Mouse (Mus musculus) neural tube, embryonic 15.5 days (tissue): ENCODE results near the gene C1qtnf9. TPM values are rescaled to one million over a fixed set of nuclear protein-coding genes. Genes with fewer than 3 reads are reported as not detected.

Experiments
- ATAC-seq: fragments of 200-750 bp; cut with Nextera tagmentation; 2 replicates; pipeline ENCODE4 v1.8.0; 2017; ENCODE audit warnings: mild to moderate bottlenecking, moderate TSS enrichment, moderate library complexity; ENCODE audit not compliant: low FRiP score
- H3K27ac ChIP-seq: fragments of 300-500 bp; sonication (generic); replicated peaks from 2 replicates; pipeline ENCODE4 v1.5.1; 2015; ENCODE audit warnings: mild to moderate bottlenecking, inconsistent platforms
- H3K27me3 ChIP-seq: fragments of 300-500 bp; sonication (generic); replicated peaks from 2 replicates; pipeline ENCODE4 v1.6.1; 2015; ENCODE audit warnings: inconsistent platforms
- H3K36me3 ChIP-seq: fragments of 300-500 bp; sonication (generic); 2 replicates; pipeline ENCODE4 v1.6.1; 2015; ENCODE audit warnings: inconsistent platforms
- H3K4me1 ChIP-seq: fragments of 300-500 bp; sonication (generic); 2 replicates; pipeline ENCODE4 v1.6.1; 2015; ENCODE audit warnings: inconsistent platforms
- H3K4me2 ChIP-seq: fragments of 300-500 bp; sonication (generic); 2 replicates; pipeline ENCODE4 v1.6.1; 2015; ENCODE audit warnings: inconsistent platforms, mild to moderate bottlenecking, moderate library complexity
- H3K4me3 ChIP-seq: fragments of 300-500 bp; sonication (generic); replicated peaks from 2 replicates; pipeline ENCODE4 v1.5.1; 2015; ENCODE audit warnings: mild to moderate bottlenecking, inconsistent platforms
- H3K9ac ChIP-seq: fragments of 300-500 bp; sonication (generic); replicated peaks from 2 replicates; pipeline ENCODE4 v1.6.1; 2015; ENCODE audit warnings: mild to moderate bottlenecking, inconsistent platforms
- H3K9me3 ChIP-seq: fragments of 300-500 bp; sonication (generic); replicated peaks from 2 replicates; pipeline ENCODE4 v1.6.1; 2016; ENCODE audit warnings: inconsistent platforms
- WGBS: fragments of 180-500 bp; shearing (Covaris S2); methylation state at CpG from one replicate; pipeline ENCODE4 v1.1.7; 2015; ENCODE audit warnings: mixed read lengths; 5-methylcytosine and 5-hydroxymethylcytosine counted together
- polyA plus RNA-seq: library from polyadenylated mRNA; unstranded; fragments of >200 nt; fragmentation: Nextera tagmentation; extraction: Ambion mirVana; gene quantifications from 2 replicates; pipeline ENCODE4 v1.2.1, GENCODE M21; 2015

The C1qtnf9 gene
- 0.49 and 0.55 TPM in 2 replicates for polyA plus RNA-seq

GRCm38 (mm10) chr14:60767884-60768283, at the start of gene C1qtnf9:
Gene C1qtnf9, plus strand, starts transcription at chr14:60768134.
- Histone ChIP-seq H3K4me3 (no peak within 1 kb of the TSS), H3K9ac (no peak within 1 kb of the TSS), H3K4me1 (peaks cover 6% of the 10 kb centered on the region; the same call in 1 of the 2 replicates), H3K4me2 (no peak within 1 kb of the TSS), H3K36me3 (no peaks in the 10 kb centered on the region), H3K27me3 (no peaks in the 10 kb centered on the region), H3K9me3 (no peaks in the 10 kb centered on the region), H3K27ac (no peak within 1 kb of the TSS)
- WGBS: 83% methylated on average over 4 of the region's 4 CpGs
- ATAC-seq: no peak

GRCm38 (mm10) chr14:60721304-60721703, 46.6 kb upstream of the C1qtnf9 start:
- no peak overlapping the region for H3K9ac ChIP-seq
- 63% methylated on average over 8 of the region's 8 CpGs for WGBS

GRCm38 (mm10) chr14:60721938-60722337, 46.0 kb upstream of the C1qtnf9 start:
- Histone ChIP-seq H3K4me3 (no peak overlapping the region), H3K9me3 (no peaks in the 10 kb centered on the region), H3K4me2 (no peak overlapping the region), H3K4me1 (peaks cover 4% of the 10 kb centered on the region; the same call in 1 of the 2 replicates), H3K27ac (no peak overlapping the region), H3K9ac (no peak overlapping the region), H3K36me3 (no peaks in the 10 kb centered on the region), H3K27me3 (no peaks in the 10 kb centered on the region)
- ATAC-seq: no peak
- 75% methylated on average over 3 of the region's 3 CpGs for WGBS

More at GRCm38 (mm10) chr14:60721304-60721703, 46.6 kb upstream of the C1qtnf9 start:
- H3K4me1 ChIP-seq: peaks cover 4% of the 10 kb centered on the region; the same call in 1 of the 2 replicates
- no peak overlapping the region for H3K4me2 ChIP-seq
- no peak overlapping the region for H3K27ac ChIP-seq
- no peaks in the 10 kb centered on the region for H3K9me3 ChIP-seq
- H3K36me3 ChIP-seq: no peaks in the 10 kb centered on the region
- H3K4me3 ChIP-seq: no peak overlapping the region
- H3K27me3 ChIP-seq: no peaks in the 10 kb centered on the region
- no peak for ATAC-seq

GRCm38 (mm10) chr14:60726091-60726490, 41.8 kb upstream of the C1qtnf9 start:
- Histone ChIP-seq H3K9ac (no peak overlapping the region), H3K9me3 (no peaks in the 10 kb centered on the region), H3K4me2 (no peak overlapping the region), H3K36me3 (no peaks in the 10 kb centered on the region), H3K4me3 (no peak overlapping the region), H3K4me1 (peaks cover 7% of the 10 kb centered on the region; the same call in 1 of the 2 replicates), H3K27ac (no peak overlapping the region), H3K27me3 (no peaks in the 10 kb centered on the region)
- ATAC-seq: no peak
- 62% methylated on average over 6 of the region's 6 CpGs for WGBS

GRCm38 (mm10) chr14:60727130-60727529, 40.8 kb upstream of the C1qtnf9 start:
- Histone ChIP-seq H3K36me3 (no peaks in the 10 kb centered on the region), H3K27me3 (no peaks in the 10 kb centered on the region), H3K4me2 (no peak overlapping the region), H3K9ac (no peak overlapping the region), H3K4me3 (no peak overlapping the region), H3K9me3 (no peaks in the 10 kb centered on the region), H3K4me1 (peaks cover 7% of the 10 kb centered on the region; the same call in 1 of the 2 replicates), H3K27ac (no peak overlapping the region)
- 91% methylated on average over 4 of the region's 4 CpGs for WGBS
- no peak for ATAC-seq

GRCm38 (mm10) chr14:60732081-60732480, 35.9 kb upstream of the C1qtnf9 start:
- no peak overlapping the region for H3K9ac ChIP-seq
- WGBS: 66% methylated on average over 6 of the region's 6 CpGs
- no peaks in the 10 kb centered on the region for H3K36me3 ChIP-seq
- no peak overlapping the region for H3K4me2 ChIP-seq
- peaks cover 42% of the 10 kb centered on the region for H3K4me1 ChIP-seq
- no peaks in the 10 kb centered on the region for H3K9me3 ChIP-seq
- H3K27ac ChIP-seq: no peak overlapping the region
- ATAC-seq: no peak
- no peak overlapping the region for H3K4me3 ChIP-seq
- no peaks in the 10 kb centered on the region for H3K27me3 ChIP-seq

- ATAC-seq: no peak
- H3K4me2 ChIP-seq: peak overlapping the region; percentile 41
- WGBS: 33% methylated on average over 16 of the region's 16 CpGs
- peak overlapping the region; percentile 46 for H3K27ac ChIP-seq
- H3K27me3 ChIP-seq: no peaks in the 10 kb centered on the region
- peaks cover 42% of the 10 kb centered on the region for H3K4me1 ChIP-seq
- H3K9me3 ChIP-seq: no peaks in the 10 kb centered on the region
- H3K36me3 ChIP-seq: no peaks in the 10 kb centered on the region
- no peak overlapping the region; the same call in 1 of the 2 replicates for H3K9ac ChIP-seq
- 0 out of 2 replicates have a peak overlapping the region, but pooled peaks have one; percentile 4 for H3K4me3 ChIP-seq
These were observed 35.1 kb upstream of the C1qtnf9 start for GRCm38 (mm10) chr14:60732787-60733186.

GRCm38 (mm10) chr14:60733706-60734105, 34.2 kb upstream of the C1qtnf9 start:
- Histone ChIP-seq H3K4me2 (no peak overlapping the region), H3K27me3 (no peaks in the 10 kb centered on the region), H3K4me1 (peaks cover 46% of the 10 kb centered on the region), H3K4me3 (no peak overlapping the region), H3K27ac (no peak overlapping the region), H3K9me3 (no peaks in the 10 kb centered on the region), H3K36me3 (no peaks in the 10 kb centered on the region), H3K9ac (no peak overlapping the region)
- no peak for ATAC-seq
- WGBS: 65% methylated on average over 4 of the region's 4 CpGs

- H3K4me1 ChIP-seq: peaks cover 54% of the 10 kb centered on the region
- no peak overlapping the region for H3K9ac ChIP-seq
- no peaks in the 10 kb centered on the region for H3K9me3 ChIP-seq
- no peaks in the 10 kb centered on the region for H3K36me3 ChIP-seq
- H3K27me3 ChIP-seq: no peaks in the 10 kb centered on the region
- no peak overlapping the region for H3K27ac ChIP-seq
- no peak for ATAC-seq
- 59% methylated on average over 5 of the region's 5 CpGs for WGBS
- no peak overlapping the region for H3K4me3 ChIP-seq
- no peak overlapping the region for H3K4me2 ChIP-seq
These were observed 32.7 kb upstream of the C1qtnf9 start for GRCm38 (mm10) chr14:60735206-60735605.

GRCm38 (mm10) chr14:60735848-60736547, 31.9 kb upstream of the C1qtnf9 start:
- Histone ChIP-seq H3K27ac (peak overlapping the region; percentile 67), H3K36me3 (no peaks in the 10 kb centered on the region), H3K9me3 (no peaks in the 10 kb centered on the region), H3K9ac (no peak overlapping the region), H3K4me2 (0 out of 2 replicates have a peak overlapping the region, but pooled peaks have one; percentile 9), H3K4me1 (peaks cover 61% of the 10 kb centered on the region), H3K4me3 (no peak overlapping the region), H3K27me3 (no peaks in the 10 kb centered on the region)
- no peak for ATAC-seq
- 54% methylated on average over 13 of the region's 13 CpGs for WGBS

GRCm38 (mm10) chr14:60736591-60737192, 31.2 kb upstream of the C1qtnf9 start:
- no peaks in the 10 kb centered on the region for H3K27me3 ChIP-seq
- peak overlapping the region; percentile 67 for H3K27ac ChIP-seq
- 0 out of 2 replicates have a peak overlapping the region, but pooled peaks have one; percentile 9 for H3K4me2 ChIP-seq
- no peaks in the 10 kb centered on the region for H3K9me3 ChIP-seq
- 12% methylated on average over 4 of the region's 4 CpGs for WGBS
- no peak overlapping the region for H3K4me3 ChIP-seq
- no peak for ATAC-seq
- no peak overlapping the region for H3K9ac ChIP-seq
- peaks cover 68% of the 10 kb centered on the region for H3K4me1 ChIP-seq
- no peaks in the 10 kb centered on the region for H3K36me3 ChIP-seq

- ATAC-seq: no peak
- peaks cover 73% of the 10 kb centered on the region for H3K4me1 ChIP-seq
These were observed 30.7 kb upstream of the C1qtnf9 start for GRCm38 (mm10) chr14:60737202-60737611.

More at GRCm38 (mm10) chr14:60737202-60737611, 30.7 kb upstream of the C1qtnf9 start:
- no peaks in the 10 kb centered on the region for H3K9me3 ChIP-seq
- WGBS: 27% methylated on average over 7 of the region's 7 CpGs
- no peaks in the 10 kb centered on the region for H3K27me3 ChIP-seq
- H3K27ac ChIP-seq: peak overlapping the region; percentile 67; the same call in 1 of the 2 replicates
- H3K4me2 ChIP-seq: no peak overlapping the region
- no peak overlapping the region for H3K4me3 ChIP-seq
- H3K36me3 ChIP-seq: no peaks in the 10 kb centered on the region
- no peak overlapping the region for H3K9ac ChIP-seq
